ENCODE assay signal across 17 mouse cellular contexts in genomic region chr14:93832511-93832910, GRCm38 (mm10). TPM values are rescaled to one million over a fixed set of nuclear protein-coding genes. Genes with fewer than 3 reads are reported as not detected.
"Had no signal": no experiment of that assay in that cellular context is flagged by ENCODE, and none has a peak within 500 bp of the region (broad histone marks: within the 10 kb centered on the region; RNA-seq: fewer than 3 reads in every experiment).

No protein-coding gene starts in this region.

- H3K9me3 ChIP-seq: neural tube, embryonic 12.5 days; neural tube, embryonic 13.5 days; neural tube, embryonic 15.5 days; stomach, embryonic 15.5 days had no signal

- H3K4me1 ChIP-seq: neural tube, embryonic 12.5 days; neural tube, embryonic 13.5 days; neural tube, embryonic 15.5 days; stomach, embryonic 15.5 days had no signal

- H3K36me3 ChIP-seq: neural tube, embryonic 12.5 days; neural tube, embryonic 13.5 days; neural tube, embryonic 15.5 days; stomach, embryonic 15.5 days had no signal

- H3K4me3 ChIP-seq: neural tube, embryonic 12.5 days; neural tube, embryonic 13.5 days; neural tube, embryonic 15.5 days; stomach, embryonic 15.5 days had no signal

- DNase-seq: retina, postnatal 1 day; right cerebral cortex, adult 18-20 months; right cerebral cortex, postnatal 14 days; right cerebral cortex, postnatal 25 days; right cerebral cortex, postnatal 4 days; spleen, adult 18-20 months; thymus, adult 18-20 months; thymus, adult 2 months; thymus, postnatal 14 days; thymus, postnatal 25 days; thymus, postnatal 36 days; thymus, postnatal 4 days had no signal

- H3K27me3 ChIP-seq: neural tube, embryonic 12.5 days; neural tube, embryonic 13.5 days; neural tube, embryonic 15.5 days; stomach, embryonic 15.5 days had no signal

RNA-seq across cellular contexts. Expression of gene Pcdh9, which starts 58.0 kb away (rescaled TPM):
- total RNA-seq: neutrophil, adult 5-6 weeks had no signal
